Mouse (Mus musculus): Measurements from ENCODE around the gene Eme2.

- TF ChIP-seq POLR2A (IDR thresholded peaks at IDR 0.05; ENCODE audit: control insufficient read depth, extremely low read depth, insufficient read depth, low read length, poor library complexity) (no peak), CTCF (IDR thresholded peaks at IDR 0.05; ENCODE audit: borderline replicate concordance, control insufficient read depth, extremely low read depth, insufficient read depth, low read length, poor library complexity) (no peak)
These were observed 54.5 kb downstream of the Eme2 start for GRCm38 (mm10) chr17:24840341-24840740.

Measured in thymus, adult 2 months (tissue).